Mouse (Mus musculus): ENCODE data around the gene Dgkb. TPM values are rescaled to one million over a fixed set of nuclear protein-coding genes. Genes with fewer than 3 reads are reported as not detected.

The Dgkb gene
- polyA plus RNA-seq, 1 experiment from 2014 or later: 0.02 TPM

DNA sequence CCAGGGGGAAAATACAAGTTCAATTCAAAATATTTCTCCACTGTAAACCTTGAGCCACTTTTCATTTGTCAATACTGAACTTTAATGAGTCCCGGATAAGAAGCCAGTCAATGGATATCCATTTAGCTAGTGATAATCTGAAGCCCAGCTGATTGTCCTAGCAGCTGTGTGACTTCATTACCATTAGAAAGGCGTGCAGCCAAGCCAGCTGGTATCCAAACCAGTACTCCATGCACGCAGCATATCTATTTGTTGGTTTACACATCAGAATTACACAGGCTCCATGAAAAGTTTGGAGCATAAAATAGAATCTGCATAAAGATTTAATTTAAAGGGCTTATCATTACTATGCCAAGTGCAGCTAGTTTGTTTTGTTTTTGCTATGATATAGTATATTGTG is 486.3 kb downstream of the Dgkb start:
- no peaks in the 10 kb centered on the region for H3K4me1 ChIP-seq (ENCODE audit: control insufficient read depth, low read depth, low read length)
- no peak for ATAC-seq (ENCODE audit: low read depth)

DNA sequence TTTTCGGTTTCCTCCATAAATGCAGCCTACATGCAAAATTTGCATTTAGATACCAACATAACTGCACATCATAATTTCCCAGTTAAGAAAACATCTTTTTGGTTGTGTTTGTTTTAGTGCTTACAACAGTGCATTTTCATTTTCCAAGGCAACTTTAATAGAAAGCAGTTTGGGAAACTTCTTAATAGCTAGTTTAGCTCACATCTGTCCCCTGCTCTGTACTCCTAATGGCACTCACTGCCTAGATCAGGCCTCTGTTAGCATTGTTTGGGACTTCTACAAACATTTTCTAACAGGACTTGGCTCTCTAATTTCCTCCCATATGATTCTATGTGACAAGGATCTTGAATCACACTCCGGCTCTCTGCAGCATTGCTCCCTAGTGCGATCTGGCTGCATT is 486.7 kb downstream of the Dgkb start:
- no peak for ATAC-seq (ENCODE audit: low read depth)
- Histone ChIP-seq H3K36me3 (ENCODE audit: control insufficient read depth, insufficient read depth) (no peaks in the 10 kb centered on the region), H3K9ac (ENCODE audit: low read depth, low read length) (no peak overlapping the region), H3K27me3 (ENCODE audit: control insufficient read depth, insufficient read depth, low read depth, low read length) (no peaks in the 10 kb centered on the region), H3K9me3 (replicated peaks; ENCODE audit: control insufficient read depth, low read length) (no peaks in the 10 kb centered on the region), H3K27ac (ENCODE audit: low read length) (no peak overlapping the region), H3K4me3 (ENCODE audit: low read depth, low read length) (no peak overlapping the region), H3K4me2 (ENCODE audit: low read depth, low read length) (no peak overlapping the region), H3K4me1 (ENCODE audit: control insufficient read depth, low read depth, low read length) (no peaks in the 10 kb centered on the region)
- WGBS (ENCODE audit: insufficient replicate concordance): 67% methylated on average over 3 of the region's 3 CpGs

More for the DNA sequence above, 486.3 kb downstream of the Dgkb start:
- no peaks in the 10 kb centered on the region for H3K36me3 ChIP-seq (ENCODE audit: control insufficient read depth, insufficient read depth)
- no peak overlapping the region for H3K9ac ChIP-seq (ENCODE audit: low read depth, low read length)
- no peak overlapping the region for H3K4me2 ChIP-seq (ENCODE audit: low read depth, low read length)
- H3K4me3 ChIP-seq (ENCODE audit: low read depth, low read length): no peak overlapping the region
- no peaks in the 10 kb centered on the region for H3K27me3 ChIP-seq (ENCODE audit: control insufficient read depth, insufficient read depth, low read depth, low read length)
- H3K9me3 ChIP-seq (replicated peaks; ENCODE audit: control insufficient read depth, low read length): no peaks in the 10 kb centered on the region
- WGBS (ENCODE audit: insufficient replicate concordance): 53% methylated on average over 3 of the region's 3 CpGs
- no peak overlapping the region for H3K27ac ChIP-seq (ENCODE audit: low read length)

GRCm38 (mm10) chr12:38309885-38310284 is 492.4 kb downstream of the Dgkb start:
- no peaks in the 10 kb centered on the region for H3K36me3 ChIP-seq (ENCODE audit: control insufficient read depth, insufficient read depth)
- no peak overlapping the region for H3K9ac ChIP-seq (ENCODE audit: low read depth, low read length)
- no peaks in the 10 kb centered on the region for H3K9me3 ChIP-seq (replicated peaks; ENCODE audit: control insufficient read depth, low read length)
- H3K4me1 ChIP-seq (ENCODE audit: control insufficient read depth, low read depth, low read length): no peaks in the 10 kb centered on the region
- H3K4me2 ChIP-seq (ENCODE audit: low read depth, low read length): no peak overlapping the region
- no peak overlapping the region for H3K27ac ChIP-seq (ENCODE audit: low read length)
- no peak for ATAC-seq (ENCODE audit: low read depth)
- H3K4me3 ChIP-seq (ENCODE audit: low read depth, low read length): no peak overlapping the region
- H3K27me3 ChIP-seq (ENCODE audit: control insufficient read depth, insufficient read depth, low read depth, low read length): no peaks in the 10 kb centered on the region

GRCm38 (mm10) chr12:38327729-38328271 is 510.3 kb downstream of the Dgkb start:
- Histone ChIP-seq H3K4me2 (ENCODE audit: low read depth, low read length) (no peak overlapping the region), H3K9ac (ENCODE audit: low read depth, low read length) (no peak overlapping the region), H3K27ac (ENCODE audit: low read length) (no peak overlapping the region), H3K4me3 (ENCODE audit: low read depth, low read length) (no peak overlapping the region), H3K4me1 (ENCODE audit: control insufficient read depth, low read depth, low read length) (no peaks in the 10 kb centered on the region), H3K36me3 (ENCODE audit: control insufficient read depth, insufficient read depth) (no peaks in the 10 kb centered on the region), H3K27me3 (ENCODE audit: control insufficient read depth, insufficient read depth, low read depth, low read length) (no peaks in the 10 kb centered on the region), H3K9me3 (replicated peaks; ENCODE audit: control insufficient read depth, low read length) (no peaks in the 10 kb centered on the region)
- 90% methylated on average over 1 of the region's 1 CpGs for WGBS (ENCODE audit: insufficient replicate concordance)
- no peak for ATAC-seq (ENCODE audit: low read depth)

GRCm38 (mm10) chr12:38328779-38329178 is 511.3 kb downstream of the Dgkb start:
- Histone ChIP-seq H3K9me3 (replicated peaks; ENCODE audit: control insufficient read depth, low read length) (no peaks in the 10 kb centered on the region), H3K4me3 (ENCODE audit: low read depth, low read length) (no peak overlapping the region), H3K4me1 (ENCODE audit: control insufficient read depth, low read depth, low read length) (no peaks in the 10 kb centered on the region), H3K4me2 (ENCODE audit: low read depth, low read length) (no peak overlapping the region), H3K9ac (ENCODE audit: low read depth, low read length) (no peak overlapping the region), H3K27ac (ENCODE audit: low read length) (no peak overlapping the region), H3K36me3 (ENCODE audit: control insufficient read depth, insufficient read depth) (no peaks in the 10 kb centered on the region), H3K27me3 (ENCODE audit: control insufficient read depth, insufficient read depth, low read depth, low read length) (no peaks in the 10 kb centered on the region)
- ATAC-seq (ENCODE audit: low read depth): no peak

GRCm38 (mm10) chr12:38342657-38343056 is 525.1 kb downstream of the Dgkb start:
- H3K9ac ChIP-seq (ENCODE audit: low read depth, low read length): no peak overlapping the region
- no peak overlapping the region for H3K4me3 ChIP-seq (ENCODE audit: low read depth, low read length)
- no peaks in the 10 kb centered on the region for H3K9me3 ChIP-seq (replicated peaks; ENCODE audit: control insufficient read depth, low read length)
- WGBS (ENCODE audit: insufficient replicate concordance): 15% methylated on average over 6 of the region's 6 CpGs
- H3K4me2 ChIP-seq (ENCODE audit: low read depth, low read length): no peak overlapping the region
- H3K27ac ChIP-seq (ENCODE audit: low read length): no peak overlapping the region
- no peaks in the 10 kb centered on the region for H3K4me1 ChIP-seq (ENCODE audit: control insufficient read depth, low read depth, low read length)
- H3K36me3 ChIP-seq (ENCODE audit: control insufficient read depth, insufficient read depth): no peaks in the 10 kb centered on the region
- H3K27me3 ChIP-seq (ENCODE audit: control insufficient read depth, insufficient read depth, low read depth, low read length): no peaks in the 10 kb centered on the region
- ATAC-seq (ENCODE audit: low read depth): no peak

DNA sequence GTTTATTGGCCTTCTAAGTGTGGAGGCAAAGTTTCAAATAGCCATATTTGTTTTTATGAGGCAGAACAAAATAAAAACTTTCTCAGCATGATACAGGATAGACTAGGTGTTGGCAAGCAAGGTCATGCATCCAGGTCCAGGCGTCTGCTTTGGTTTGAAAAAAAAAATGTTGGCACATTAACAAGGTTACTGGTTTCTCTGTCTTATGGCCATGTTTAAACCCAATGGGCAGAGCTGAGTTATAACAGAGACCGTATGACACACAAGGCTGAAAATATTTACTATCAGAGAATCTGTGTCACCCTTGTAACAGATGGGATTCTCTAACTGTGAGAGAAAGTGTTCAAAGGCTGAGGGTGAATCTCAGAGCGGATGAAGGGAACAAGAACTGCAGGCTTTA is 535.0 kb downstream of the Dgkb start:
- Histone ChIP-seq H3K27me3 (ENCODE audit: control insufficient read depth, insufficient read depth, low read depth, low read length) (no peaks in the 10 kb centered on the region), H3K9ac (ENCODE audit: low read depth, low read length) (no peak overlapping the region), H3K4me3 (ENCODE audit: low read depth, low read length) (no peak overlapping the region), H3K4me1 (ENCODE audit: control insufficient read depth, low read depth, low read length) (no peaks in the 10 kb centered on the region), H3K27ac (ENCODE audit: low read length) (no peak overlapping the region), H3K9me3 (replicated peaks; ENCODE audit: control insufficient read depth, low read length) (no peaks in the 10 kb centered on the region), H3K4me2 (ENCODE audit: low read depth, low read length) (no peak overlapping the region), H3K36me3 (ENCODE audit: control insufficient read depth, insufficient read depth) (no peaks in the 10 kb centered on the region)
- no peak for ATAC-seq (ENCODE audit: low read depth)
- WGBS (ENCODE audit: insufficient replicate concordance): 63% methylated on average over 3 of the region's 3 CpGs

DNA sequence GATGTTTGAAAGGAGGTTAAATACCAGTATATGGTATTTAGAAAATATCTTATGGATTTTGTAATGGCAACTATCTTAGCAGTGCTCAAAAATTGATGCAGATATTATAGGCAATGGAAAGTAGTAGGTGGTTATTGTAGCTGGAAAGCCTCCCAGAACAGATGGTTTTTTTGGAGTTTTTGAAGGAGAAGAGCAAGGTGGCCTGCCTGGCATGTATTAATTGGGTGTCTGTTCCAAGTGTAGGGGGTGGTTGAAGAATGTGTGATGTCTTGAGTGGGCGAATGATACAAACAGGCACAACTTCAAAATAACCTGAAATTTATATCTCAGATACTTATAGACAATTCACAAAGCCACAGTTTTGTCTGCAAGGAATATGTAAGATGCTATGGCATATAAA is 538.9 kb downstream of the Dgkb start:
- Histone ChIP-seq H3K4me2 (ENCODE audit: low read depth, low read length) (no peak overlapping the region), H3K4me1 (ENCODE audit: control insufficient read depth, low read depth, low read length) (no peaks in the 10 kb centered on the region), H3K9me3 (replicated peaks; ENCODE audit: control insufficient read depth, low read length) (no peaks in the 10 kb centered on the region), H3K36me3 (ENCODE audit: control insufficient read depth, insufficient read depth) (no peaks in the 10 kb centered on the region), H3K4me3 (ENCODE audit: low read depth, low read length) (no peak overlapping the region), H3K9ac (ENCODE audit: low read depth, low read length) (no peak overlapping the region), H3K27ac (ENCODE audit: low read length) (no peak overlapping the region), H3K27me3 (ENCODE audit: control insufficient read depth, insufficient read depth, low read depth, low read length) (no peaks in the 10 kb centered on the region)
- WGBS (ENCODE audit: insufficient replicate concordance): 30% methylated on average over 1 of the region's 1 CpGs
- no peak for ATAC-seq (ENCODE audit: low read depth)

- Histone ChIP-seq H3K36me3 (ENCODE audit: control insufficient read depth, insufficient read depth) (no peaks in the 10 kb centered on the region), H3K4me2 (ENCODE audit: low read depth, low read length) (no peak overlapping the region), H3K27me3 (ENCODE audit: control insufficient read depth, insufficient read depth, low read depth, low read length) (no peaks in the 10 kb centered on the region), H3K4me3 (ENCODE audit: low read depth, low read length) (no peak overlapping the region), H3K9me3 (replicated peaks; ENCODE audit: control insufficient read depth, low read length) (no peaks in the 10 kb centered on the region), H3K9ac (ENCODE audit: low read depth, low read length) (no peak overlapping the region), H3K27ac (ENCODE audit: low read length) (no peak overlapping the region), H3K4me1 (ENCODE audit: control insufficient read depth, low read depth, low read length) (no peaks in the 10 kb centered on the region)
- WGBS (ENCODE audit: insufficient replicate concordance): 66% methylated on average over 4 of the region's 4 CpGs
- no peak for ATAC-seq (ENCODE audit: low read depth)
These were observed 544.0 kb downstream of the Dgkb start for GRCm38 (mm10) chr12:38361491-38361890.

DNA sequence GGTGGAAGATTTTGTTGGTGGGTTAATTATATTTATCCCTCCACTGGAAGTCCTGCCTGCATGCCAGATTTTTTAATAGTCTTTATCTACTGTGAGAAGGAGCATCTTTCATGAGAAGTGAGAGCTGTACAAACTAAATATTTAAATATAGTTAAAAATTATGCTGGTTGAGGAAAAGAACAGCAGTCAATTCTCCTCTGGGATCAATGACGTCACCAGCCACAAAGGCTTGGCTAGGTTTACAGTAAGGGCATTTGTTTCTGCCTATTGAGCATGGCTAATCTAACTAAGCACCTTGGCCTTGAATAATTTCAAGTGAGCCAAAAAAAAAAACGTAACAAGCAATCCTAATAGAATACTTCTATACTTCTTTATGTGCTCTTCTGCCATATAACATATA is 554.1 kb downstream of the Dgkb start:
- no peak for ATAC-seq (ENCODE audit: low read depth)
- WGBS (ENCODE audit: insufficient replicate concordance): 39% methylated on average over 2 of the region's 2 CpGs
- Histone ChIP-seq H3K4me1 (ENCODE audit: control insufficient read depth, low read depth, low read length) (no peaks in the 10 kb centered on the region), H3K4me2 (ENCODE audit: low read depth, low read length) (no peak overlapping the region), H3K27ac (ENCODE audit: low read length) (no peak overlapping the region), H3K27me3 (ENCODE audit: control insufficient read depth, insufficient read depth, low read depth, low read length) (no peaks in the 10 kb centered on the region), H3K4me3 (ENCODE audit: low read depth, low read length) (no peak overlapping the region), H3K9ac (ENCODE audit: low read depth, low read length) (no peak overlapping the region), H3K9me3 (replicated peaks; ENCODE audit: control insufficient read depth, low read length) (no peaks in the 10 kb centered on the region), H3K36me3 (ENCODE audit: control insufficient read depth, insufficient read depth) (no peaks in the 10 kb centered on the region)

All from liver, embryonic 16.5 days (tissue).